22 mouse cellular contexts compared by ENCODE assay signal in genomic region chrX:99364072-99364471, GRCm38 (mm10).
DNase-seq lines count a peak whose midpoint lies in the region; ATAC-seq lines count a peak whose summit lies in the region.
"Had no signal": no experiment of that assay in that cellular context is flagged by ENCODE, and none has a peak within 500 bp of the region (broad histone marks: within the 10 kb centered on the region; RNA-seq: fewer than 3 reads in every experiment).

No protein-coding gene starts in this region.

- no peaks in the 10 kb centered on the region for H3K4me1 ChIP-seq in neural tube, embryonic 15.5 days
- no peaks in the 10 kb centered on the region for H3K4me1 ChIP-seq in liver, embryonic 12.5 days
- H3K4me1 ChIP-seq: hindbrain, embryonic 13.5 days; intestine, embryonic 15.5 days had no signal

- peak; percentile 3 to 11 for DNase-seq in frontal cortex, postnatal 36 days (ENCODE audit: low spot score in 2 of 2)
- no peak for DNase-seq in frontal cortex, postnatal 14 days (ENCODE audit: low spot score in 2 of 2)
- DNase-seq in neural tube, embryonic 10.5 days (ENCODE audit: extremely low spot score, low spot score), result peak; percentile 2
- peak; percentile 30 for DNase-seq in NIH3T3 (ENCODE audit: low read depth)
- DNase-seq in brain, adult 2 months (ENCODE audit: low read depth, low spot score), result peak; percentile 43
- DNase-seq: adrenal gland, postnatal 10 days; cerebellum, adult 11-12 months; cerebellum, adult 9-10 months; cerebellum, postnatal 25 days; gastrocnemius, postnatal 36 days; heart, adult 11 months; heart, postnatal 14 days had no signal

- H3K27ac ChIP-seq in neural tube, embryonic 15.5 days (replicated peaks), result no peak overlapping the region
- no peak overlapping the region for H3K27ac ChIP-seq in liver, embryonic 12.5 days
- H3K27ac ChIP-seq: embryonic facial prominence, embryonic 13.5 days; heart, embryonic 15.5 days; hindbrain, embryonic 13.5 days; hindbrain, postnatal 0 days; intestine, embryonic 15.5 days had no signal

- no peaks in the 10 kb centered on the region for H3K36me3 ChIP-seq in neural tube, embryonic 15.5 days
- no peaks in the 10 kb centered on the region for H3K36me3 ChIP-seq in liver, embryonic 12.5 days
- H3K36me3 ChIP-seq: embryonic facial prominence, embryonic 13.5 days; heart, embryonic 15.5 days; hindbrain, embryonic 13.5 days; intestine, embryonic 15.5 days had no signal

- no peak overlapping the region for H3K4me3 ChIP-seq in neural tube, embryonic 15.5 days (replicated peaks)
- H3K4me3 ChIP-seq in liver, embryonic 12.5 days, result no peak overlapping the region
- H3K4me3 ChIP-seq: embryonic facial prominence, embryonic 13.5 days; heart, embryonic 15.5 days; hindbrain, embryonic 13.5 days; intestine, embryonic 15.5 days had no signal

- peaks cover 41% of the 10 kb centered on the region for H3K27me3 ChIP-seq in neural tube, embryonic 15.5 days (replicated peaks)
- peaks cover 83% of the 10 kb centered on the region for H3K27me3 ChIP-seq in liver, embryonic 12.5 days (replicated peaks)
- H3K27me3 ChIP-seq: CH12.LX had no signal

- no peak for ATAC-seq in neural tube, embryonic 15.5 days (ENCODE audit: low FRiP score)
- no peak for ATAC-seq in liver, embryonic 12.5 days
- ATAC-seq: forebrain, embryonic 14.5 days; hindbrain, postnatal 0 days; intestine, embryonic 15.5 days had no signal

- 85% methylated on average over 5 of the region's 5 CpGs for WGBS in neural tube, embryonic 15.5 days
- 61% methylated on average over 5 of the region's 5 CpGs for WGBS in liver, embryonic 12.5 days (ENCODE audit: insufficient replicate concordance)

- H3K4me2 ChIP-seq in neural tube, embryonic 15.5 days, result no peak overlapping the region
- H3K4me2 ChIP-seq in liver, embryonic 12.5 days, result no peak overlapping the region
- H3K4me2 ChIP-seq: embryonic facial prominence, embryonic 13.5 days; heart, embryonic 11.5 days; heart, embryonic 15.5 days; hindbrain, embryonic 13.5 days; intestine, embryonic 15.5 days had no signal

- H3K9ac ChIP-seq in neural tube, embryonic 15.5 days (replicated peaks), result no peak overlapping the region
- no peak overlapping the region for H3K9ac ChIP-seq in liver, embryonic 12.5 days
- H3K9ac ChIP-seq: embryonic facial prominence, embryonic 13.5 days; heart, embryonic 15.5 days; hindbrain, embryonic 13.5 days; intestine, embryonic 15.5 days had no signal

- no peaks in the 10 kb centered on the region for H3K9me3 ChIP-seq in neural tube, embryonic 15.5 days (replicated peaks)
- H3K9me3 ChIP-seq in liver, embryonic 12.5 days (replicated peaks), result no peaks in the 10 kb centered on the region
- H3K9me3 ChIP-seq: embryonic facial prominence, embryonic 13.5 days; heart, embryonic 15.5 days; hindbrain, embryonic 13.5 days; intestine, embryonic 15.5 days had no signal

Comparison
In these comparisons a context has a peak if more than half of its experiments do, and no peak if none do; other contexts are left out.
1. DNase-seq: peak in frontal cortex, postnatal 36 days (2 of 2), neural tube, embryonic 10.5 days (single experiment), NIH3T3 (single experiment) and brain, adult 2 months (single experiment); none in frontal cortex, postnatal 14 days (0 of 2).